Mouse (Mus musculus) hindbrain, embryonic 14.5 days (tissue): ENCODE measurements around the gene Ccdc15. TPM values are rescaled to one million over a fixed set of nuclear protein-coding genes. Genes with fewer than 3 reads are reported as not detected.

ENCODE experiments used
- ATAC-seq: fragments of 200-750 bp; cut with Nextera tagmentation; 2 replicates; pipeline ENCODE4 v1.8.0; 2017; ENCODE audit warnings: moderate number of reproducible peaks, mild to moderate bottlenecking, moderate TSS enrichment, moderate library complexity; ENCODE audit not compliant: low FRiP score
- DNase-seq: peaks from one replicate; pipeline ENCODE4 v3.0.0-alpha.2; 2015; ENCODE audit warnings: low spot score
- H3K27ac ChIP-seq: fragments of 300-500 bp; sonication (generic); 2 replicates; pipeline ENCODE4 v1.5.1; 2014; ENCODE audit warnings: mild to moderate bottlenecking, moderate library complexity
- H3K27me3 ChIP-seq: fragments of 300-500 bp; sonication (generic); 2 replicates; pipeline ENCODE4 v1.6.1; 2014; ENCODE audit warnings: mild to moderate bottlenecking, low read length, mixed read lengths; ENCODE audit not compliant: control insufficient read depth, insufficient read depth
- H3K36me3 ChIP-seq: fragments of 300-500 bp; sonication (generic); replicated peaks from 2 replicates; pipeline ENCODE4 v1.6.1; 2014; ENCODE audit not compliant: control insufficient read depth, insufficient read depth
- H3K4me1 ChIP-seq: fragments of 300-500 bp; sonication (generic); replicated peaks from 2 replicates; pipeline ENCODE4 v1.6.1; 2014; ENCODE audit warnings: antibody characterized with exemption, low read length, mixed read lengths; ENCODE audit not compliant: control insufficient read depth, insufficient read depth
- H3K4me2 ChIP-seq: fragments of 300-500 bp; sonication (generic); replicated peaks from 2 replicates; pipeline ENCODE4 v1.6.1; 2014; ENCODE audit warnings: mild to moderate bottlenecking, moderate library complexity
- H3K4me3 ChIP-seq: fragments of 300-500 bp; sonication (generic); replicated peaks from 2 replicates; pipeline ENCODE4 v1.5.1; 2014; ENCODE audit warnings: mild to moderate bottlenecking, low read length
- H3K9ac ChIP-seq: fragments of 300-500 bp; sonication (generic); 2 replicates; pipeline ENCODE4 v1.6.1; 2014
- H3K9me3 ChIP-seq: fragments of 300-500 bp; sonication (generic); 2 replicates; pipeline ENCODE4 v1.6.1; 2016; ENCODE audit warnings: low read length; ENCODE audit not compliant: control insufficient read depth
- WGBS: fragments of 180-500 bp; shearing (Covaris S2); extraction: QIAGEN DNeasy Blood & Tissue Kit; methylation state at CpG from one replicate; pipeline ENCODE4 v1.1.7; 2014; 5-methylcytosine and 5-hydroxymethylcytosine counted together
- polyA plus RNA-seq: library from polyadenylated mRNA; unstranded; fragments of >200 nt; fragmentation: Nextera tagmentation; extraction: Ambion mirVana; gene quantifications from 2 replicates; pipeline ENCODE4 v1.2.1, GENCODE M21; 2014

Ccdc15 gene
- polyA plus RNA-seq, 1 experiment from 2014 or later, result 7.0 TPM

DNA sequence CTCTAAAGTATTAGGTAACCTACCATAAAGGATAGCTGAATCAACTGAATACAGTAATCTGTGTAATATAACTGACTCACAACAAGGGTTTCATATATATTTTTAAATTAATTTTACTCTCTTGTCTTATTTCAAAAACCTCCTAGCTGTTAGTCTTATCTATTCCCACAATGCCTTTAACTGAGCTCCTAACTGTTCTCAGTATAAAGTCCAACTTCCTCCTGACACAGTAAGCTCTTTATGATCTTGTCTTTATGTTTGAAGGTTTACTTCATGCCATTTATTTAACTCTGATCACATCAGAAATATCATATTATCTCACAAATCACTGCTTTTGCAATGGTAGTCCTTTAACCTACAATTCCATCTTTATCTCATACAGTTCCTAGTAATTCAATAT lies 52.6 kb downstream of the Ccdc15 start:
- H3K27me3 ChIP-seq, result no peaks in the 10 kb centered on the region
- H3K9me3 ChIP-seq, result no peaks in the 10 kb centered on the region
- no peaks in the 10 kb centered on the region for H3K4me1 ChIP-seq
- no peaks in the 10 kb centered on the region for H3K36me3 ChIP-seq
- DNase-seq (no peak), ATAC-seq (no peak)
- H3K9ac ChIP-seq, result no peak overlapping the region
- H3K4me3 ChIP-seq, result no peak overlapping the region
- H3K4me2 ChIP-seq, result no peak overlapping the region
- no peak overlapping the region for H3K27ac ChIP-seq

DNA sequence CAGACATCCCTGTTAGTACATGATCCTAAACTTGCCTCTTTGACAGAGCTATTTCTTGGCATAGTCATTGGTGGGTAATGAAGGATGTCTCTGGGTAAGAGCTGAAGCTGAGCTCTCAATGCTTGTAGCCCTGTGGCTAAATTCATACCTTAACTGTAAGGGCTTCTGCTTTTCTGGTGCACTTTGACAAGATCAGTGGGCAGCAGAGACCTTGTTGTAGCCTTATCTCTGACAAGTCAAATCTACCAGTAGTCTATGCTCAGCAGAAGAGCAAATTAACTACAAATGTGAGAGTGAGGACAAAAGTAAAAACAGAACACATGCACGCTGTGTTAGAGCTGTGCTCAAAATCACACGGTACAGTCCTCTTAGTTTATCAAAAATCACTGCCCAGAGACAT lies 81.6 kb downstream of the Ccdc15 start:
- Histone ChIP-seq H3K4me2 (no peak overlapping the region), H3K9me3 (no peaks in the 10 kb centered on the region), H3K4me1 (no peaks in the 10 kb centered on the region), H3K4me3 (no peak overlapping the region), H3K9ac (no peak overlapping the region), H3K27me3 (no peaks in the 10 kb centered on the region), H3K27ac (no peak overlapping the region), H3K36me3 (no peaks in the 10 kb centered on the region)
- ATAC-seq (no peak), DNase-seq (no peak)
- 92% methylated on average over 2 of the region's 2 CpGs for WGBS

DNA sequence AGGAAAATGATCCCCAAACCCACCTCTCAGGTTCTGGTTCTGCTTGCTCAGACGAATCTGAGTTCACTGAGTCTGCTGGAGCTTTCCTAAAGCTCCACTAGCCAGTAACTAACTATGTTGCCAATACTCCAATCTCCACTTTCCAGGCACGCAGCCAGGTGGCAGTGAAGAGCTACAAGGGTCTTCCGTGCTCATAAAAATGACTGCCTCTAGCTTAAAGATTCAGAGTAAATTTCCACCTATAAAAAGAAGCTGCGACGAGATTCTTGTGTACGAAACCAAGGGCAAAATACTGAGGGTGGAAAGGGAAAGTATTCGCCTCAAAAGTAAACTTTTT lies 92.4 kb downstream of the Ccdc15 start:
- Histone ChIP-seq H3K9me3 (no peaks in the 10 kb centered on the region), H3K27me3 (peaks cover 14% of the 10 kb centered on the region), H3K36me3 (no peaks in the 10 kb centered on the region), H3K4me2 (peak overlapping the region; percentile 84), H3K4me1 (peaks cover 11% of the 10 kb centered on the region; the same call in 1 of the 2 replicates), H3K27ac (no peak overlapping the region), H3K9ac (0 out of 2 replicates have a peak overlapping the region, but pooled peaks have one; percentile 58), H3K4me3 (peak overlapping the region; percentile 41; the same call in 1 of the 2 replicates)
- DNase-seq (peak; percentile 80), ATAC-seq (peak; percentile 56)
- WGBS, result 36% methylated on average over 7 of the region's 7 CpGs

DNA sequence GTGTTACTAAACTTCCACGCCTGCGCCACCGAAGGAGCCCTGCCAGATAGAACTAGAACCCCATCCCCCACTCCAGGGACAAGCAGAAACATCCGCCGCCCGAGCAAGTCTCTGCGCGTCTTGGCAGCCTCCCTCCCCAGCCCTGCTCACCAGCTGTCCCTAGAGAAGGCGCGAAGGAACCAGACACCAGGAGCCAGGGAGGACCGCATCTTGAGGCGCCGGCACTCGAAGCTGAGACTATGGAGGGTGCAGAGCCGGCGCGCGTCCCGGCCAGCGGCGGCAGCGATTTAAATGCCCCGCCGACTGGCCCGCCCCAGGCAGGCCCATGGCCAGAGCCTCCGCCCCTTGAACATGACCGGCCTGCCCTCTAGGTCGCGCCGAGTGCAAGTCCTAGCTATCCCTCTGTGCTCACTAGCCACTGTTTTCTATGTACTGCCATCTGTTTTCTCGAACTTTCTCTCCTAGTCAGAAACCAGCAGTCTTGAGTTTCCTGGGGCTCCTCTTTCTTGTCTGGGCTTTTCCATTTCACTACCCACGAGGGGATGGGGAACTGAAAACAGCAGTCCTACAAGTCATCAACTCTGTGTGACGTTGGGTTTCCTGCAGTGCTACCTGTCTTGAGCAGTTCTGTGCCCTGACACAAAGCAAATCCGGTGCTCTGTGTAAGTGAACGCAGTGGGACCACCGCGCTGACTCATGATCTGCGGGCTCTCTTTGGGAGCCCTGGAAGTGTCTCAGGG lies 92.9 kb downstream of the Ccdc15 start, which contains the start of gene Slc37a2:
Slc37a2 (minus strand) TSS at position 590 of the 740 bp plus-strand sequence.
- H3K4me3 ChIP-seq, result peak within 1 kb of the TSS; percentile 41
- WGBS, result 2% methylated on average over 38 of the region's 38 CpGs
- H3K36me3 ChIP-seq, result no peaks in the 10 kb centered on the region
- H3K27ac ChIP-seq, result no peak within 1 kb of the TSS
- H3K4me1 ChIP-seq, result peaks cover 11% of the 10 kb centered on the region; the same call in 1 of the 2 replicates
- DNase-seq, result peak; percentile 27
- H3K27me3 ChIP-seq, result peaks cover 14% of the 10 kb centered on the region
- H3K9ac ChIP-seq, result peak within 1 kb of the TSS; percentile 58
- peak; percentile 69 for ATAC-seq
- H3K4me2 ChIP-seq, result peak within 1 kb of the TSS; percentile 84
- H3K9me3 ChIP-seq, result no peaks in the 10 kb centered on the region

DNA sequence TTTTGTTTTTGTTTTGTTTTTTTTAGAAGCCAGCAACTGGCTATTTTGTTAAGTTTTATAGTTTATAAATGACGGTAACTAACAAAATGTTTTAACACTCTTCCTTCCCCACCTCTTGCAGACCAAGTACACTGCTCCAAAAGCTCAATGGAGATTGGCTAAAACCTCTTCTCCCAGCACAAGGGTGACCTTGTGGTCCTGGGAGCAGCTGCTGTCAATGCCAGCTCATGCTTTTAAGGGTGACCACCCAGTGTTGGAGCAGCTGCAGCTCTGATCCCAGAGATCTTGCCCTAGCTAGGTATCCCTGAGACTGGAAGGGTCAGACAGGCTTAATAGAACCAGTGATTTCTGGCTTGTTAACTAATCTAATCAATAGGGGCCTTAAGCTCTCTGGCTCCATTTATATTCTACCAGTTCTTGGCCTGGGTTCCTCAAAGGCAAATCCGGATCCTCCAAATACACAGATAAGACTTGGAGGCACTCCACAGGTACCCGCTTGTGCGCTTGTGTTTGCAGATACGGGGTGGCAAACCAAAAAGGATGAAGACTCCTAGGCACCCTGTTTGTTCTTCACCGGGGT lies 93.6 kb downstream of the Ccdc15 start:
- Histone ChIP-seq H3K27ac (no peak overlapping the region), H3K36me3 (no peaks in the 10 kb centered on the region), H3K4me1 (peaks cover 11% of the 10 kb centered on the region; the same call in 1 of the 2 replicates), H3K4me3 (peak overlapping the region; percentile 41), H3K9ac (peak overlapping the region; percentile 58), H3K9me3 (no peaks in the 10 kb centered on the region), H3K4me2 (peak overlapping the region; percentile 84), H3K27me3 (peaks cover 14% of the 10 kb centered on the region)
- ATAC-seq, result 0 out of 2 replicates have a peak, but pooled peaks have one; percentile 3
- WGBS, result 25% methylated on average over 6 of the region's 6 CpGs
- DNase-seq, result no peak

DNA sequence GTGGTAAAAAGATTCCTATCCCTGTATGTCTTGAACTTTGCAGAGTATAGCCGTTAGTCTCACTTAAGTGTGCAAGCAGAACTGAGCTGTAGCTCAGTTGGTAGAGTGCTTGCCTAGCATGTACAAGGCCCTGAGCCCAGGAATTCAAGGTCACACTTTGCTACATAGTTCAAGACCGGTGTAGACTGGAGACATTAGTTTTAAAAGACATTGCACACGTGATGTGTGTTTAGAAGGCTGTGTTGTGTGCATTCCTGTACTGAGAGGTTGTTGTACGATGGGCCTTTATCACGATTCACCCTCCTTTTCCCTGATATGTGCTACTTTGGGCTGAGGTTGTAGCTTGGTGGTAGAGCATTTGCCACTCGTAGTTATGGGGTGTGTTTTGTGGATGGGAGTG lies 97.6 kb downstream of the Ccdc15 start:
- no peak overlapping the region for H3K4me2 ChIP-seq
- 94% methylated on average over 6 of the region's 6 CpGs for WGBS

DNA sequence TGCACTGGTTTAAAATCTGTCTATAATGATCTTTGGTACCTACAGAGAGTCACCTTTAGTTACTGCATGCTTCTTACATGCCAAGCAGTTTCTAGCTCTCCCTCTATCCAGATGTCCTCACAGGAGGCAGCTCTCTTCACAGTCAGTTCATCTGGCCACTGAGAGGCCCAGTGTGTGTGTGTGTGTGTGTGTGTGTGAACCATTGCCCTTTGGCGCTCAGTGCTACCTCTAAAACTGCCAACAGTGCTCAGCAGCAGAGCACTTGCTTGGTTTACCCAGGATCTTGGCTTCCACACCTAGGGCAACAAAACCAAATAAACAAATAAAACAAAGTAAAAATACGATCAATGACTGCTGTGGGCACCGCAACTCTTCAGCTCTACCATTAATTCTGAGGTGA lies 98.3 kb downstream of the Ccdc15 start:
- DNase-seq (no peak), ATAC-seq (no peak)
- Histone ChIP-seq H3K9ac (no peak overlapping the region), H3K4me3 (no peak overlapping the region), H3K9me3 (no peaks in the 10 kb centered on the region), H3K36me3 (no peaks in the 10 kb centered on the region), H3K27ac (no peak overlapping the region), H3K27me3 (peaks cover 11% of the 10 kb centered on the region), H3K4me2 (no peak overlapping the region), H3K4me1 (peaks cover 5% of the 10 kb centered on the region; the same call in 1 of the 2 replicates)
- 94% methylated on average over 3 of the region's 3 CpGs for WGBS

More for the DNA sequence above, 97.6 kb downstream of the Ccdc15 start:
- peaks cover 11% of the 10 kb centered on the region; the same call in 1 of the 2 replicates for H3K4me1 ChIP-seq
- no peak for DNase-seq
- H3K27ac ChIP-seq, result no peak overlapping the region
- H3K9ac ChIP-seq, result no peak overlapping the region
- no peak overlapping the region for H3K4me3 ChIP-seq
- H3K36me3 ChIP-seq, result no peaks in the 10 kb centered on the region
- peaks cover 14% of the 10 kb centered on the region for H3K27me3 ChIP-seq
- ATAC-seq, result no peak
- H3K9me3 ChIP-seq, result no peaks in the 10 kb centered on the region

DNA sequence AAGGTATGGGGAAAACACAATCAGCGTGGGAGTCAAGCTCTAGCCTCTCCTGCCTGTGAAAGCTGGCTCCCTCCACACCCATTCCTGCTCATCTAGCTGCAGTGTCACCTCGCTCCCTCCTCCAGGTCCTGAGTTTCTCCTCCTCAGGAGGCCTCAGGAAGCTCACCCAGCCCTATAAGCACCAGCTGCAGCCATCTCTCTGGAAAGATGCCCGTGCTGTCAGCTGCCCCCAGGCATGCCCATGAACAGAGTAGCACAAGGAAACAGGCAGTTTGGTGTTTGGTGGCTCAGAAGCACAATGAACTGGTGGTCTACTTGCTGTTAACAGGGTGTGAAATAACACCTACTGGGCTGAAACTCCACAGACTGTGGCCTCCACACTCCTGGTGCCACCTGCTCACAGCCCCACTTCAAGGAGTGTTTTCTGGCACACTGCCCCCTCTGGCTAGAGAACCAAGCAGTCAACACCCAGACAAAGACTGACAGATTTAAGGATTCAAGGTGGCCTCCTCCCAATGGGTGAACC lies 99.8 kb downstream of the Ccdc15 start:
- Histone ChIP-seq H3K4me1 (no peaks in the 10 kb centered on the region), H3K4me3 (no peak overlapping the region), H3K36me3 (no peaks in the 10 kb centered on the region), H3K9ac (no peak overlapping the region), H3K27ac (no peak overlapping the region), H3K9me3 (no peaks in the 10 kb centered on the region), H3K27me3 (no peaks in the 10 kb centered on the region), H3K4me2 (no peak overlapping the region)
- ATAC-seq, result no peak
- no peak for DNase-seq
- 57% methylated on average over 3 of the region's 3 CpGs for WGBS

DNA sequence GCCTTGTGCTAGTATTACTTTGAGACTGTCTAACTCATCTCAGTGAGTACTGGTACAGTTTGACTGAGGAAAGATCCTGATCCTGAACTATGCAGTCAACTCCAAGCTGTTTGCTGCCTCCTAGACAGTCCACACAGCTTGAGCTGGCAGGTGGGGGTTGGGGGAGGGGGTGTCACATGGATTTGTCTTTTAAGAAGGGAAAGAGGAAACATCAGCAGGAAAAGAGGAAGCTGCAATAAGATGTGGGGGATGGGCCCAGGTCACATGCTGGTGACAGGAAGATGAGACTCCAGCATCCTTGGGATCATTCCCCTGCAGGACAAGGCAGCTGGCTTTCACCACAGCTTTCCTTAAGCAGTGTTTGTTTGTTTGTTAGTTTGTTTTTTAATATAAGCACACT lies 100.8 kb downstream of the Ccdc15 start:
- DNase-seq (no peak), ATAC-seq (no peak)
- H3K27ac ChIP-seq, result no peak overlapping the region
- H3K4me3 ChIP-seq, result no peak overlapping the region
- H3K36me3 ChIP-seq, result no peaks in the 10 kb centered on the region
- no peaks in the 10 kb centered on the region for H3K4me1 ChIP-seq
- H3K9me3 ChIP-seq, result no peaks in the 10 kb centered on the region
- H3K27me3 ChIP-seq, result no peaks in the 10 kb centered on the region
- H3K4me2 ChIP-seq, result no peak overlapping the region
- no peak overlapping the region for H3K9ac ChIP-seq
